Mouse (Mus musculus): ENCODE data around the gene Prss43.
"Not testable (repeated sequence)": the region's sequence is repeated elsewhere in the genome, so short reads cannot be mapped to it uniquely, and the experiment has no call there.

Prss43 gene

DNA sequence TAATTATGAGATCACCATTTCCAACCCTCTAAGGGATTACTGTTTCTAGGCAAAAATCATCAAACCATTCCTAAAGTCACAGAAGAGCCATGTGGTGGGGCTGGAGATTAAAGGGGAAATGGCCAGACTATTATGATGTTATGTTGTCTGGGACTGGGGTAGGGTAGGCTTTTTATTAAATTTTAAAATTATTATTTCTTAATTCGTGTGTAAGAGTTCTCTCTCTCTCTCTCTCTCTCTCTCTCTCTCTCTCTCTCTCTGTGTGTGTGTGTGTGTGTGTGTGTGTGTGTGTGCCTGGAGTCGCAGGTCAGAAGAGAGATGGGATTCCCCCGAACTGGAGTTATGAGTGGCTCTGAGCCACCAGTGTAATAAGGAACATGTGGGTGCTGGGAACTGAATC lies at the start of gene Prss43:
Gene Prss43, plus strand, starts transcription at position 301 of the 400 bp plus-strand sequence.
- DNase-seq: no peak

DNA sequence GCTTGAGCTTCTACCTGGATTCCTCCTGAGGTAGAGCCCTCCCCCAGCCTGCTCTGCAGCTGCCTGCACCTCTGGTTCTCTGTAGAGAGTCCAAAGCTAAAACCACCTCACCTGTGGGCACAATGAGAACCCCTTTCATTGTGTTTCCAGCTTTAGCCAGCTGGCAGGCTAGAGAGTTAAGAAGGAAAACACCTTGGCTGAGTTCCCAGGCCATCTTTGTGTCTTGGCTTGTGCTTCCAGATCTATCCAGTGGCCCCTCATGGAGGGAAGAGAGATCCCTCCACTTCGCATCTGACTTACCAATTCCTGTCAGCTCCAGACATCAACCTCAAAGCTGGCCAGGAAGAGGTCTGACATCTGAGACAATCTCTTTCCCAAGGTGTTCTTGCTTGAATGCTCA lies 48.4 kb upstream of the Prss43 start:
- no peak for DNase-seq

DNA sequence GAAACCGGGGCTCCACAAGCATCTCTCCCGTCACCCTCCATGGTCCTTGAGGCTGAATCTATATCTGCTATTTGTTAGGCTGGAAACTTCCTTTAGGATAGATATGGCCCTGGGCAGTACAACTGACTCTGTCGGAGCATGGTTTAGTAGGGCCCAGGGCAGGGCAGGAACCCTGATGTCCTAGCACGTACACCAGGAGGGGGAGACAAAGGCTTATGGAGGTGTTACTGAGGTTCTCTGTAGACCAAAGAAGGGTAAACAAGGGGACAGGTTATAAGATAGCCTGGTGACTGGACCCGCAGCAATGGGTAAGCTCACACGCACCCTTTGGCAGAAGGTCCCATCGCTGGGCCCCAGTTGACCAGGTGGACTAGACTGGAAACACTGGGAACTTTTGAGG lies 47.9 kb upstream of the Prss43 start:
- DNase-seq: no peak

DNA sequence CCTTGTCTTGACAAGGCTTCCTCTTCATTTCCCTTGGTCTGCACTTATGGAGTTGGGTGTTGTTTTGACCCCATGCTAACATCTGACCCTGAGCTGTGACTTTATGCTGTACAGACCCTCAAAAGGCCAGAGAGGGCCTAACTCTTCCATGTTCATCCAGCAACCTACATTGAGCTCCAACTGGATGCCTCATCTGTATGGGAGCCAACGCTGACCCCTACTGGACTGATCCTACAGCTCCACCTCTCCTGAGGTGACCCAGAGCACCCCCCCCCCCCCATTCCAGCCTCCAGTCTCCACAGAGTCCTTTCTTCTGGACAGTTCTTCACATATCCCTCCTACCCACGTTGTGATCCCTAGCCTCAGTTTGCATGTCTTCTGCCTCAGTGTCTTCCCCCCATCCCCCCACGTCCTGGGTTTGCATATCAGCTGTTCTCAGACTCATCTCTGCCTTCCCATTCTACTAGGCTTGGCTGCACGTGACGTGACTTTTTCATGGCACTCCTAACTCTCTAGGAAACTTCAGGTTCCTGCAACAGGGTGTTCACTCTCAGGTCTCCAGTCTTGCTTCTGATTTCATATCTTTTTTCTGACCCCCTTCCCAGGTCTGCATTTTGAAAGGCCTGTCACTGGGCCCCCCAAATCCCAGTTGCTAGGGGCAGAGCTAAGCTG lies 47.1 kb upstream of the Prss43 start:
- no peak for DNase-seq

DNA sequence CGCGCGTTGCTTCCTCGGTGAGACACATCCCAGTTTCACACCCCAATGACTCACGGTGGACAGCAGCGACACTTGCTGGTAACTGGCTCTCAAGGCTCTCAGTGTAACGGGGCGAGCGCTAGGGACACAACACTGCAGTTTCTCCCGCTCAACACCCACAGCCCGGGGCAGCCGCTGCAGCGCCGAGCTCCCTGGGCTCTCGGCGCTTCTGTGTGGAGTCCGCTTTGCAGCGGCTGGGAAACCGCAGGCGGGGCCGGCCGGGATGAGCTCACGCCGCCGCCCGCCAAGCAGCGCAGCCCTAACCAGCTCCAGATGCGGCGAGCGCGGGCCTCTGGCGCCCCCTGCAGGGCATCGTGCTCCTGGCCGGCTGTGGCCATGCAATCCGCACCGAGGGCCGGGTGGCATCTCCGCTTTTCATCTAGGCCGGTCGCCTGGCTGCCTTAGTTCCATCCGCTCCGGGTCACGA lies 45.2 kb upstream of the Prss43 start:
- DNase-seq: peak; percentile 89 to 97

DNA sequence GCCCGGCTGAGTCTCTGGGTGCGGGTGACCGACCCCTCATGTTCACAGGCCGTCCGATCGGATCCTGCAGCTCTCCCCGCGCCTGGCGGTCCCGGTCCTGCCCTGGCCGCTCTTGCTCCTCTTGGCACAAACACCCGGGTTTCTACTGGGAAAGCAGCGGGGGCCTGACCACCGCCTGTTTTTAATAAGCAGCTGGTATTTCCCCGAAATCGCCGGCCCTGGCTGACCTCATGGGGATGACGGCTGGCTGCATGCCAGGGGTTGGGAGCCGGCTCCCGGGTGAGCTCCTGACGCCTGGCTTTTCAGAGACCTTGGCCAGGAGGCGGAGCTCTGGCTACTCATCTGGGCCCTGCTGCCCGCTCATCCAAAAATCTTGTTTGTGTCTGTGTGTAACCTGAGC lies 44.8 kb upstream of the Prss43 start:
- peak; percentile 72 to 83 for DNase-seq

DNA sequence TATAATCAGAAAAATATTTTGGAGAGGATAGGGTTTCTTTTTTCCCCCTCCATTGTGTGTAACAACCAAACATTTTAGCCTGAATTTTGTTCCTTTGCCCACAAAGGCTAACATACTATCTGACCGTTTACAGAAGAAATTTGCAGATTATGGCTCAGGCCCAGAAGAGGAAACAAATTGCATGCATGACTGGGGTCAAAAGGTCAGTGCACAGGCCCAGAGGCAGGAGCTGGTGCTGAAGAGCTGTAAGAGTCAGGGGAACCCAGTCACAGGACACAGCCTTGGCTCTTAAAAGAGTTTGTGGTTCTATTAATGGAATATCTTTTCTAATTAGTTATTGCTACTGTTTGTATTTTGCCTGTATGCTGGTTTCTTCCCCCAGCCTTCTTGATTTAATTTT lies 42.9 kb upstream of the Prss43 start:
- DNase-seq: no peak

DNA sequence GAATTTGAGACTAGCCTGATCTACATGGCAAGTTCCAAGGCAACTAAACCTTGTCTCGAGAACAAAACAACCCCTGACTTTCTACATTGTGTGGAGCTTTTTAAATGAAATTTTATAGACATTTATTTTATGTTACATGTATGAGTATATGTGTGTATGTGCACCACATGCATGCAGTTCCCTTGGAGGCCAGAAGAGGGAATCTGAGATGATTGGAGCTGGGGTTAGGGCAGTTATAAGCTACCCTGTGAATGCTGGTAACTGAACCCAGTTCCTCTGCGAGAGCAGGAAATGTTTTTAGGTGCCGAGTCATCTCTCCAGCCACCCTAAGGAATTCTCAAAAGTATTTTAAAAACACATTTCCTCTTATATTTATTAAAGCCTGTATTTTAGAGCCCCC lies 38.3 kb upstream of the Prss43 start:
- no peak for DNase-seq

DNA sequence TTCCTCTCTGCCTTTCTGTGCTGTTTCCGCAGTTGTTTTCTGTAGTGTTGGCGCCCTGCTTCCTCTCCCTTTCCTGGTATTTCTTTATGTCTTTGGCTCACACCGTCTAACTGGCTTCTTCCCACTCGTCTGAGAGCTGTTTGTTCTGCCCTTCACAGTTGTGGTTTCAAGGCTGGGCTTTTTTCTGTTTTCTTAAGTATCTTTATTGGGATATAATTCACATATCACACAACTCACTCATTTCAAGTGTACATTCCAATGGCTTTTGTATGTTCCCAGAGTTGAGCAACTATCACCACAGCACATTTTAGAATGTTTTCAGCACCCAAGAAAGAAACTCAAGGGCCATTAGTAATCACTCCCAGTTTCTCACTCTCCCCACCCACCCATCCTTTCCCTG lies 36.0 kb upstream of the Prss43 start:
- DNase-seq: no peak

DNA sequence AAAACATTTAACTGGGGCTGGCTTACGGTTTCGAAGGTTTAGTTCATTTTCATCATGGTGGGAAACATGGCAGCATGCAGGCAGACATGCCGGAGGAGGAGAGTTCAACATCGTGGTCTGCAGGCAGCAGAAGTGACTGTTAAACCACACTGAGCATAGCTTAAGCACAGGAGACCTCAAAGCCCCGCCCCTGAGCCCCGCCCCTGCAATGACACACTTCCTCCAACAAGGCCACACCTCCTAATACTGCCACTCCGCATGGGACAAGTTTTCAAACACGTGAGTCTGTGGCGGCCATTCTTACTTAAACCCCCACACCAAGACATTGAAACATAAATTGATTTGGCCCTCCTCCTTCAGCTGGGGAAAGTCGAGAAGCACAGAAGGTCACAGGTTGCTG lies 29.5 kb upstream of the Prss43 start:
- DNase-seq: no peak

DNA sequence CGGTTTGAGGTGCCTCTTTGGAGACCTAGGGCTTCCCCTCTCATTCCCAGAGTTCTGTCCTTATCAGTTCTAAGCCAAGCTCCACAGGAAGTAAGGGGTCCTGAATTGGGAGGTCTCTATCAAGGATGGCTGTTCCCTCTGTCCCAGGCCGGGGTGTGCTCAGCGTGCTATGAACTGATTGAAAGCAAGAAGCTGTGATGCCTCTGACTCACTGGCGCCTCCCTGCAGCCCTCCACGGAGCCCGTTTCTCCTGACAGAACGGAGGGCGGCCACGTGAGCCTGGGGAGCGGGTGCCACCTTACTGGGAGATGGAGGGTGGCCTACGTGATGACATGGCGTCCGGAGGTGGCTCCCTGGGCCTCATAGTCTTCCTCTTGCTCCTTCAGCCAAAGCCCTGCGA lies 28.6 kb upstream of the Prss43 start, which contains the start of gene Prss42:
Gene Prss42, plus strand, starts transcription at position 301 of the 400 bp plus-strand sequence.
- DNase-seq: no peak

DNA sequence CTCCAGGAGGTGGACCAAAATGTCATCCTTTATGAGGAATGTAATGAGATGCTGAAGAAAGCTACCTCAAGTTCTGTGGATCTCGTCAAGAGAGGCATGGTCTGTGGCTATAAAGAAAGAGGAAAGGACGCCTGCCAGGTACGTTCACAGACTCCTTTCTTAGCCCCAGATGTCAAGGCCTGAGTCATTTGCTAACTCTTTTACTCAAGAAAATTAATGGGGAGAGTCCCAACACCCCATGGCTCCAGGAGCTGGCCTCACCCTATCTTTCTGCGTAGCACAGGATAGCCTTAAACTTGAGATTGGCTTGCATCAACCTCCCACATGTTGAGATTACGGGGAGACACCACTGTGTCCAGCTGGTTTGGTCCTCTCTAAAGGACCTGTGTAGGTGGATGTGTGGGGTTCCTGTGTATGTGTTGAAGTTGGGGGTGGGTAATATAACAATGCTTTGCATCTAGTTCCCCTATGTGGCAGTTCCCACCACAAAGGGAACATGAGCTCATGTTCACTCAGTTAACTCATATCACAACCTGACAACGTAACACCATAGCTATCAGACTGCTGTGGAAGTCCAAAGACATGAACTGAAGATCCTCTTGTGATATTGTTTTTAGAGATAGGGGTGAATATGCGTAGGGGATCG lies 25.5 kb upstream of the Prss43 start:
- DNase-seq: no peak

DNA sequence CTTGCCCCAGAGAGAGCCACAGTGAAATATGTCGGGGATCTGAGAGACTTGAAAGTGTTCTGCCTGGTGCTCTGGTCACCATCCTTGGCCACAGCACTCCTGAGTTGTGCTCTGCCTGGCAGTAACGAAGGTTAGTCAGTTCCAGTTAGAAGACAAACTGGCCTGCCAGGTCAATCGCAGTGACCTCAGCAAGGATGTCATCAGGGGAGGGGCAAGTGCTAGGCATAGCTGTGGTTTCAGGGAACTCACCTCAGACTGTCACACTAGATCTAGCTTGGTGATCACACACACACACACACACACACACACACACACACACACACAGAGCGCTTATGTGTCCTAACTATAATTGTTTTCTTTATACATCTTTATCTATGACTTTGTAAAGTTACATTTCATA lies 23.2 kb upstream of the Prss43 start:
- DNase-seq: no peak

DNA sequence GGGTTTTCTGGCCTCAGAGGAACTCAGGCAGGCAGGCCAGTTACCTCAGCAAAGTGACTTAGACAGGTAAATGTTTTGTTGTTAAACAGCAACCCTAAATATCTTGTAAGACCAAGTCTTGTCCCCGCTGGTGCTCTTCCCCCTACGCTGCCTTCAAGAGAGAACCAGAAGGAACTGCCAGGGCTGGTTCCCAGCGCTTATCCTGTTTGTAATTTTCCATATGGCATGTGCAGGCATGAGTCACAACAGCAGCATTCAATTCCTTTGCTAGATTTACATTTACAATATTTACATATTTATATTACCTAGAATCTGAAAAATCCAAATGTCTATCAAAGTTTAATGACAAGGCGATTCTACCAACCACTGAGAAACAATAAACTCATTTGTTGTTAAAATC lies 16.4 kb upstream of the Prss43 start:
- DNase-seq: no peak

DNA sequence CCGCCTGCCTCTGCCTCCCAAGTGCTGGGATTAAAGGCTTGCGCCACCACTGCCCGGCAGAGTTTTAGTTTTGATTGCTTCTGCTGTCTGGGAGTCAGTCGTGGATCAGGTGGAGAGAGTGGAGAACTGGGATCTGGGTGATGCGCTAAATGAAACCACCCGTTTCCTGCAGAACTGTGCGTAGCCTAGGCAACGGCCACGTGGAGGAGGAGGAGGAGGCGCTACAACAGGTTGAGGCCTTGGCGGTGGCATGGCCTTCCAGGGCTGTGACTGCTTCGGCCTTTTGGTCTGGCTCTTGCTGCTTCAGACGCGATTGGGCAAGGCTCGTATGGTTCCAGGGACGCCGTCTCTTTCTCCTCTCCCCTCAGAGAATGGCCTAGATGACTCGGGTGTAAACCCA lies 12.7 kb upstream of the Prss43 start, which contains the start of gene Prss44:
Gene Prss44, plus strand, starts transcription at position 206 of the 400 bp plus-strand sequence.
- no peak for DNase-seq

DNA sequence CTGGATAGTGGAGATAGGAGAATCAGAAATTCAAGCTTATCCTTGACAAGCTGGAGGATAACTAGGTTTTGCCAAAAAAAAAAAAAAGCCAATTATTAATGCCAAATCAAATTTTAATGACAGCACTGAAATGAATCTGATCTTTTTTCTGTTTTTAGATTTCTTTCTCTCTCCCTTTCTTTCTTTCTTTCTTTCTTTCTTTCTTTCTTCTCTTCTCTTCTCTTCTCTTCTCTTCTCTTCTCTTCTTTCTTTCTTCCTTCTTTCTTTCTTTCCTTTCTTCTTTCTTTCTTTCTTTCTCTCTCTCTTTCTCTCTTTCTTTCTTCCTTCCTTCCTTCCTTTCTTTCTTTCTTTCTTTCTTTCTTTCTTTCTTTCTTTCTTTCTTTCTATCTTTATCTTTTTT lies 5.9 kb upstream of the Prss43 start:
- not testable (repeated sequence) for DNase-seq

DNA sequence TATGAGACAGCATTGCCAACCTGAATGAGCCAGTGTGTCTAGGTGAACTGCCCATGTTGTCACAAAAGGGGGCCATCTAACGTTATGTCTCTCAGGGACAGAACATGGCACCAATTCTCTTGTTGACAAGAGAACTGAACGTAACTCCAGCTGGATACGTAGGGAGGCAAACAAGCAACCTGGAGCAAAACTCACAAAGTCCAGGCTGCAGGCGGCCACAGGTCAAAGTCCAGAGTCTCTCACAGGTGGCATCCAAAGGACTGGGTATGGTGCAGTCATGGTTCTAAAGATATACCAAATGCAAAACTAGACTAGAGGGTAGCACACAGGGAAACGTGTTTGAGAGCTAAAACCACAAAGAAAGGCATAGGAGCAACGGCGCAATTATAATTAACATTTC lies 5.1 kb upstream of the Prss43 start:
- no peak for DNase-seq

DNA sequence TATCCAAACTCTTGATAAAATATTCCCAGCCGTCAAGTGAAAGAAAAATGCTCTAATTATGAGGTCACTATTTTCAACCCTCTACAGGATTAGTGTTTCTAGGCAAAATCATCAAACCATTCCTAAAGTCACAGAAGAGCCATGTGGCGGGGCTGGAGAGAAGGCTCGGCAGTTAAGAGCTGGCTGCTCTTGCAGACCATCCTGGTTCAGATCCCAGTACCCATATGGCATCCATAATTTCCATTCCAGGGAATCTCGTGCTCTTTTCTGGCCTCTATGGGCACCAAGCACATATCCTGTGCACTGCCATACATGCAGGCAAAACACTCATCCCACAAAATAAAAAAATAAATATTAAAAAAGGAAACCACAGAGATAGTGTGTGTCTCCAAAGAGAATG lies 1.1 kb upstream of the Prss43 start:
- DNase-seq: no peak

DNA sequence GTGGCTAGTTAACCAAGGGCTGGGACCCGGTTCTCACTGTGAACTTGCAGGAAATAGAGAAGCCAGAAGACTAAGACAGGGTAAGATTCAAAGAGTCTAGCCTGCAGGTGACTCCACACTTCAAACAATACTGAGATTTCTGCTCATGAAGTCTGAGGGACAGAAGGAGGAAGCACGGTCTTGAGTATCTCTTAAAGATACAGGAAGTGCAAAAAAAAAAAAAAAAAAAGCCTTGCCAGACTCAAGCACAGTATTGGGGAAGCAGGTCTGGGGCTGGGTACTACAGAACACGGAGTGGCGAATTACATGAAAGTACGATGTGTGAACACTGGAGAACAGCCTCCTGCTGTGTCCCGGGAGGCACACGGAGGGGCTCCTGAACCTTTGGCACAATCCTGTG lies 658 bp upstream of the Prss43 start:
- DNase-seq: no peak

DNA sequence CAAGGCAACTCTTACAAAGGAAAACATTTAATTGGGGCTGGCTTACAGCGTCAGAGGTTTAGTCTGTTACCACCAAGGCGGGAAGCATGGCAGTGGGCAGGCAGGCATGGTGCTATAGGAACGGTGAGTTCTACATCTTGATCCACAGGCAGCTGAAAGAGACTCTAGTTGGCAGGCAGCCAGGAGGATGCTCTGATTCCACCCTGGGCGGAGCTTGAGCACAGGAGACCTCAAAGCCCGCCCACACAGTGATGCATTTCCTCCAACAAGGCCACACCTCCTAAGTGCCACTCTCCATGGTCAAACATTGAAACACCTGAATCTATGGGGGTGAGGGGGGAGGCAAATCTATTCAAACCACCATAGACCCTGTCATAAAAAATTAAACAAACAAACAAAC lies 6.5 kb downstream of the Prss43 start:
- DNase-seq: no peak

DNA sequence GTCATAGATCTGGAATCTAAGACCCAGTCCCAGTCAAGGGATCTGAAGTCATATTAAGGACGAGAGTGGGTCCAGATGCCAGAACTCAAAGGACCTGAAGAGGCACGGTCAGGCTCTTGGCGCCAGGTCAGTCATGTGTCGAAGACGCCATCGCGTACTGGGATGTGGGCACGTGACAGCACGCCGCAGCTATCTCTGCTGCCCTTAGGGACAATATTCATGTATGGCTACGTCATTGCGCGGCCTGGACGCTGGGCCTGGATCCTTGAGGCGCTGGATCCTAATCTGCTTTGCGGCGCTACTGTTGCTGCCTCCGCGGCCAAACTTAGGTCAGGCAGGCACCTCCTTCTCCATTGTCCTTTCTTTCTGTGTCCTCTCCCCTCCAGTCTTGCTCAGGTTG lies 7.9 kb downstream of the Prss43 start, which contains the start of gene Prss45:
Gene Prss45, plus strand, starts transcription at position 178 of the 400 bp plus-strand sequence.
- DNase-seq: no peak

DNA sequence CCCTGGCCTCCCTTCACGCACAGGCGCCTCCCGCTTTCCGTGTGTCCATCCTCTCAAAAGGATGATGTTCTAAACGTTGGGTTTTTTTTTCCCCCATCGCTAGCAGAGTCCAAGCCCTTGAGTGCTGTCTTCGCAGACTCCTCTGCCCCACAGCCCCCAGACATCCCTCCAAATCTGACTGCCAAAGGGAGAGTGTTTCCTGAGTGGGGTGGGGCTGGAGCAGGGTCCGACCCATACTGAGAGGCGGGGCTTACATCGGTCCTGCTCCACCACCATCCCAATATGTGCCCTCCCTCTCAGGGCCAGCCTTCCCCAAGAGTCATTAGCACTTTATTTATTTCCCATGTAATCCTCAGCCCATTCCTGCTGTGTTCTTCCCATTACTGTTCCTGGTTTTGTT lies 8.5 kb downstream of the Prss43 start:
- DNase-seq: no peak

DNA sequence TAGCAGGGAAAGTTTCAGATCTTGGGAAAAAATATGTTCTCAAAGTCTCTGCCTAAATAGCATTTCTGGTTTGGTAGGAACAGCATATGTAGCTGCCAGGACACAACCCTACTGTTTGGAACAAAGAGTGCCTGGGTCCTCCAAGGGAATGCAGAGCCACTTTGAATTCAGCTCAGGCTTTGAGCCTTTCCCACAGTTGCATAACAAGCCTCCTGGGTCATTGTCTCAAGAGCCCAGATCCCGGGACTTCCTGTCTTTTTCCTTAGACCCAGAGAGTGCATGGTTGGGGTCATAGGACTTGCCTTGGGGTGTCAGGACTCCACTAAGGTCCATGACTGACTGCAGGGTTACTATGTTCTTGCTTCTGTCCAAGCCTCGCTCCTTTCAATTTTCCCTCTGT lies 9.6 kb downstream of the Prss43 start:
- no peak for DNase-seq

DNA sequence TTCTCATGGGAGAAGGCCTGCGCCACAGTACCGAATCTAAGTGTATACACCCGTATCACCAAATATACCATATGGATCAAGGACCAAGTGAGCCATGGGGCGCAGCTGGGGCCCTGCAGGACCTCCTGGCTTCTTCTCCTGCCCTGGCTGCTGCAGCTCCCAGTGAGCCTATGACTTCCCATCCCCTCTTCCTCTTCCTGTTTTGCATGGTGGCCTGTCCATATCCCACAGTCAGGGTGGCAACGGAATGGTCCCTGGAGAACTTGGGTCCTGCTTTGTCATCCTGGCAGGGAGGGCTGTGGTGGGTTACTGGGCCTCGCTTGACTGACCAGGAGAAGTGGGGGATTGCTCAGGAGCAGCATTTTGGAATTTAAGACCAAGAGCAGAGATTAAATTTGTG lies 14.4 kb downstream of the Prss43 start:
- no peak for DNase-seq

DNA sequence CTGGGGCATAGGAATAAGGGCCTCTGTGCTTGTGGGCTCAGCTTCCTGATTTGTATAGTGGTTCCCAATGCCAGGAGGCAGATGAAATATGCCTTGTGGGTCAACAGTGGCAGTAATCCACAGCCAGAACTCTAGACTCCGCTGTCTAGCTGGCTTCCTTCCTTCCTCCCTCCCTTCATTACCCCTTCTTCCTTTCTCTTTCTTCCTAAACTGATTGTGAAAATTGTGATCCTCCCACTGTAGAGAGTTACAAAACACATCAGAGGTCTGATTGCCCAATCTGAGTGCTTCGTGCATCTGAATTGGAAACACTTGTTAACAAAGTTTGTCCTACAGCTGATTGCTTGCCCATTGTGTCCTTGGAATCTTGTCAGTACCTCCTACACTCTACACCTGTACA lies 14.9 kb downstream of the Prss43 start:
- DNase-seq: no peak

Data from cerebellum, adult 18-20 months (tissue).